Comparison of ENCODE assay signal across 31 mouse cellular contexts in genomic region chr1:93817823-93818532, GRCm38 (mm10). TPM values are rescaled to one million over a fixed set of nuclear protein-coding genes. Genes with fewer than 3 reads are reported as not detected.
DNase-seq lines count a peak whose midpoint lies in the region; ATAC-seq and TF ChIP-seq lines count a peak whose summit lies in the region.
"Had no signal": no experiment of that assay in that cellular context is flagged by ENCODE, and none has a peak within 500 bp of the region (broad histone marks: within the 10 kb centered on the region; RNA-seq: fewer than 3 reads in every experiment).

No protein-coding gene starts in this region.

- no peak overlapping the region; the same call in 1 of the 2 replicates for H3K27ac ChIP-seq in intestine, postnatal 0 days (ENCODE audit: low read depth, low read length)
- no peak overlapping the region for H3K27ac ChIP-seq in intestine, embryonic 16.5 days (ENCODE audit: low read length)
- peak overlapping the region; percentile 89 for H3K27ac ChIP-seq in bone marrow, adult 2 months (ENCODE audit: control insufficient read depth, insufficient read depth, low read depth, low read length, poor library complexity)
- H3K27ac ChIP-seq: embryonic facial prominence, embryonic 12.5 days; embryonic facial prominence, embryonic 15.5 days; gastrocnemius, adult 2 months; heart, embryonic 15.5 days; hindbrain, embryonic 10.5 days; hindbrain, embryonic 13.5 days had no signal

- TF ChIP-seq CTCF in intestine, postnatal 0 days (IDR thresholded peaks at IDR 0.05; ENCODE audit: low read depth), result no peak
- no peak for TF ChIP-seq CTCF in bone marrow, adult 2 months (IDR thresholded peaks at IDR 0.05; ENCODE audit: control insufficient read depth, insufficient read depth, low read length)

- 88% methylated on average over 8 of the region's 8 CpGs for WGBS in intestine, postnatal 0 days
- WGBS in intestine, embryonic 16.5 days, result 92% methylated on average over 8 of the region's 8 CpGs
- 56% methylated on average over 8 of the region's 8 CpGs for WGBS in bone marrow, adult 2 months

- ATAC-seq in intestine, postnatal 0 days, result peak; percentile 63
- no peak for ATAC-seq in intestine, embryonic 16.5 days
- peak; percentile 72 for ATAC-seq in megakaryocyte, adult 5-6 weeks (ENCODE audit: poor library complexity, severe bottlenecking)
- ATAC-seq: activated CD4-positive, CD25-positive, alpha-beta regulatory T cell, adult 4 months; forebrain, embryonic 14.5 days; forebrain, postnatal 0 days; hindbrain, embryonic 16.5 days had no signal

- H3K36me3 ChIP-seq in intestine, postnatal 0 days (ENCODE audit: control insufficient read depth, insufficient read depth), result peaks cover 82% of the 10 kb centered on the region
- H3K36me3 ChIP-seq in intestine, embryonic 16.5 days (ENCODE audit: control insufficient read depth, insufficient read depth, low read length), result peaks cover 50% of the 10 kb centered on the region

- no peaks in the 10 kb centered on the region for H3K9me3 ChIP-seq in intestine, postnatal 0 days (ENCODE audit: control insufficient read depth)
- no peaks in the 10 kb centered on the region for H3K9me3 ChIP-seq in intestine, embryonic 16.5 days (ENCODE audit: control insufficient read depth, low read length)
- H3K9me3 ChIP-seq: embryonic facial prominence, embryonic 12.5 days; embryonic facial prominence, embryonic 15.5 days; heart, embryonic 12.5 days; heart, embryonic 15.5 days; hindbrain, embryonic 10.5 days; hindbrain, embryonic 13.5 days had no signal

- TF ChIP-seq POLR2A in bone marrow, adult 2 months (IDR thresholded peaks at IDR 0.05; ENCODE audit: borderline replicate concordance, control insufficient read depth, low read depth, low read length), result no peak

- H3K27me3 ChIP-seq in intestine, postnatal 0 days (replicated peaks; ENCODE audit: control insufficient read depth, insufficient read depth, low read length), result no peaks in the 10 kb centered on the region
- H3K27me3 ChIP-seq in intestine, embryonic 16.5 days (replicated peaks; ENCODE audit: control insufficient read depth, insufficient read depth, low read length), result no peaks in the 10 kb centered on the region
- H3K27me3 ChIP-seq: embryonic facial prominence, embryonic 12.5 days; embryonic facial prominence, embryonic 15.5 days; heart, embryonic 12.5 days; heart, embryonic 15.5 days; hindbrain, embryonic 13.5 days had no signal

- no peak overlapping the region for H3K9ac ChIP-seq in intestine, postnatal 0 days (ENCODE audit: low read depth, low read length)
- H3K9ac ChIP-seq in intestine, embryonic 16.5 days (ENCODE audit: low read depth, low read length), result no peak overlapping the region
- H3K9ac ChIP-seq: embryonic facial prominence, embryonic 12.5 days; embryonic facial prominence, embryonic 15.5 days; forebrain, postnatal 0 days; heart, embryonic 12.5 days; heart, embryonic 15.5 days; hindbrain, embryonic 13.5 days had no signal

- H3K4me2 ChIP-seq in intestine, postnatal 0 days (replicated peaks; ENCODE audit: low read depth), result no peak overlapping the region
- H3K4me2 ChIP-seq in intestine, embryonic 16.5 days (ENCODE audit: low read depth, low read length), result no peak overlapping the region
- H3K4me2 ChIP-seq: embryonic facial prominence, embryonic 12.5 days; embryonic facial prominence, embryonic 15.5 days; heart, embryonic 12.5 days; heart, embryonic 15.5 days; hindbrain, embryonic 13.5 days had no signal

- H3K4me3 ChIP-seq in intestine, postnatal 0 days (ENCODE audit: low read depth, low read length), result no peak overlapping the region
- H3K4me3 ChIP-seq in intestine, embryonic 16.5 days (ENCODE audit: low read length), result no peak overlapping the region
- no peak overlapping the region for H3K4me3 ChIP-seq in bone marrow, adult 2 months (replicated peaks; ENCODE audit: control insufficient read depth, low read depth, low read length)
- H3K4me3 ChIP-seq: embryonic facial prominence, embryonic 12.5 days; embryonic facial prominence, embryonic 15.5 days; gastrocnemius, adult 2 months; heart, embryonic 12.5 days; heart, embryonic 15.5 days; hindbrain, embryonic 10.5 days; hindbrain, embryonic 13.5 days had no signal

- no peaks in the 10 kb centered on the region for H3K4me1 ChIP-seq in intestine, postnatal 0 days (replicated peaks; ENCODE audit: control insufficient read depth, insufficient read depth, low read length)
- no peaks in the 10 kb centered on the region for H3K4me1 ChIP-seq in intestine, embryonic 16.5 days (ENCODE audit: control insufficient read depth, insufficient read depth, low read length)
- H3K4me1 ChIP-seq in bone marrow, adult 2 months (ENCODE audit: control insufficient read depth, insufficient read depth, low read length), result peaks cover 3% of the 10 kb centered on the region
- H3K4me1 ChIP-seq: embryonic facial prominence, embryonic 12.5 days; embryonic facial prominence, embryonic 15.5 days; heart, embryonic 12.5 days; heart, embryonic 15.5 days; hindbrain, embryonic 10.5 days; hindbrain, embryonic 13.5 days had no signal

- DNase-seq in adrenal gland, adult (ENCODE audit: inconsistent age in 2 of 2, low spot score in 1 of 2), result peak; percentile 45 to 71
- no peak for DNase-seq in adrenal gland, adult 18-20 months (ENCODE audit: low spot score in 2 of 2)
- no peak for DNase-seq in natural killer cell, adult 2 months (ENCODE audit: low spot score in 2 of 2)
- DNase-seq in urinary bladder, postnatal 14 days (ENCODE audit: low spot score), result no peak
- DNase-seq: adrenal gland, adult 8-10 months; cerebellum, adult 11 months; cerebellum, adult 2 months; cerebellum, adult 9-11 months; cerebellum, postnatal 25 days; forebrain, postnatal 0 days; gastrocnemius, adult 2 months; gastrocnemius, postnatal 14 days; heart, adult 18-20 months; heart, postnatal 10 days; heart, postnatal 36 days had no signal

RNA-seq across cellular contexts. Expression of gene D2hgdh, which starts 6.7 kb away (rescaled TPM):
- total RNA-seq in adrenal gland, adult 18-20 months (2021), result 10 to 100 TPM; 50.8 to 68.1 TPM
- 9.3 and 9.5 TPM in 2 replicates for polyA plus RNA-seq in intestine, postnatal 0 days (2015; fragmentation: Nextera tagmentation; extraction: Ambion mirVana)
- 15.8 and 16.9 TPM in 2 replicates for polyA plus RNA-seq in intestine, embryonic 16.5 days (2015; fragmentation: Nextera tagmentation; extraction: Ambion mirVana)
- polyA plus RNA-seq in bone marrow, adult 2 months (2011; ENCODE audit: insufficient read depth, insufficient read length, low replicate concordance, missing spikeins), result 8.8 and 23.7 TPM in 2 replicates
- total RNA-seq in megakaryocyte, adult 5-6 weeks (2015), result 10.8 and 12.4 TPM in 2 replicates
- 13.2 and 15.2 TPM in 2 replicates for total RNA-seq in megakaryocyte, adult 5-6 weeks (2017)

RNA-seq across cellular contexts. Expression of gene Ing5, which starts 14.2 kb away (rescaled TPM):
- total RNA-seq in adrenal gland, adult 18-20 months (2021), result 10 to 100 TPM; 16.4 to 16.9 TPM
- polyA plus RNA-seq in intestine, postnatal 0 days (2015; fragmentation: Nextera tagmentation; extraction: Ambion mirVana), result 6.0 and 7.2 TPM in 2 replicates
- 15.9 TPM in 2 replicates for polyA plus RNA-seq in intestine, embryonic 16.5 days (2015; fragmentation: Nextera tagmentation; extraction: Ambion mirVana)
- 12.0 and 17.7 TPM in 2 replicates for polyA plus RNA-seq in bone marrow, adult 2 months (2011; ENCODE audit: insufficient read depth, insufficient read length, low replicate concordance, missing spikeins)
- total RNA-seq in megakaryocyte, adult 5-6 weeks (2015), result 8.3 and 11.1 TPM in 2 replicates
- 22.1 and 26.3 TPM in 2 replicates for total RNA-seq in megakaryocyte, adult 5-6 weeks (2017)

RNA-seq across cellular contexts. Expression of gene Dtymk, which starts 16.2 kb away (rescaled TPM):
- total RNA-seq in adrenal gland, adult 18-20 months (2021), result 10 to 100 TPM; 54.6 to 57.5 TPM
- polyA plus RNA-seq in intestine, postnatal 0 days (2015; fragmentation: Nextera tagmentation; extraction: Ambion mirVana), result 85.8 and 87.1 TPM in 2 replicates
- 176 and 191 TPM in 2 replicates for polyA plus RNA-seq in intestine, embryonic 16.5 days (2015; fragmentation: Nextera tagmentation; extraction: Ambion mirVana)
- polyA plus RNA-seq in bone marrow, adult 2 months (2011; ENCODE audit: insufficient read depth, insufficient read length, low replicate concordance, missing spikeins), result 122 and 128 TPM in 2 replicates
- 89.6 and 94.6 TPM in 2 replicates for total RNA-seq in megakaryocyte, adult 5-6 weeks (2015)
- 78.7 and 94.6 TPM in 2 replicates for total RNA-seq in megakaryocyte, adult 5-6 weeks (2017)

RNA-seq across cellular contexts. Expression of gene Gal3st2, which starts 43.1 kb away (rescaled TPM):
- total RNA-seq in adrenal gland, adult 18-20 months (2021), result not detected
- polyA plus RNA-seq in intestine, postnatal 0 days (2015; fragmentation: Nextera tagmentation; extraction: Ambion mirVana), result 13.3 and 14.1 TPM in 2 replicates
- polyA plus RNA-seq in intestine, embryonic 16.5 days (2015; fragmentation: Nextera tagmentation; extraction: Ambion mirVana), result 0.12 and 0.13 TPM in 2 replicates
- polyA plus RNA-seq in bone marrow, adult 2 months (2011; ENCODE audit: insufficient read depth, insufficient read length, low replicate concordance, missing spikeins), result not detected in 2 replicates
- total RNA-seq in megakaryocyte, adult 5-6 weeks (2015), result not detected in 2 replicates
- total RNA-seq in megakaryocyte, adult 5-6 weeks (2017), result not detected in 2 replicates
- total RNA-seq: common myeloid progenitor, adult 5-6 weeks; ES-E14; forebrain, postnatal 0 days; gastrocnemius, adult 2 months; gastrocnemius, postnatal 14 days had no signal
- polyA plus RNA-seq: activated CD4-positive, CD25-positive, alpha-beta regulatory T cell, adult 4 months; cerebellum, adult 2 months; forebrain, embryonic 11.5 days; forebrain, embryonic 14.5 days; forebrain, postnatal 0 days; hindbrain, embryonic 10.5 days; hindbrain, embryonic 13.5 days; hindbrain, embryonic 16.5 days had no signal

Comparison
In these comparisons a context has a peak if more than half of its experiments do, and no peak if none do; other contexts are left out.
1. DNase-seq: peak in adrenal gland, adult (2 of 2); none in adrenal gland, adult 18-20 months (0 of 2), natural killer cell, adult 2 months (0 of 2) and urinary bladder, postnatal 14 days (single experiment).